Mouse (Mus musculus): ENCODE measurements around the gene Elavl3.

DNA sequence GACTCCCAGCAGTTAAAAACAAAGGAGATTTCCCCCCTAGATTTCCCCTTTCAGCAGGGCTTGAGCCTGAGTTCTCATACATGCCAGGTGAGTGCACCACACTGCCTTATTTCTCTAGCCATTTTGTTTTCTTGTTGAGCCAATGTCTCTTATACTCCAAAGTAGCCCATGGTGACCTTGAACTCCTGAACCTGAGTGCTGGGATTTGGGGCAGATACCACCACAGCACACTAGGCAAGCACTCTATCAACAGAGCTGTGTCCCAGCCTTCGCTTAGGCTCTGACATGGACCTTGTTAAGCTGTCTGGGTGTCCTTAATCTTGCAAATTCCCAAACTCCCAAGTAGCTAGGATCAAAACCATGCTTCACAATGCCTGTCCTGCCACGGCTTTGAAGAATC, 10.0 kb downstream of the Elavl3 start:
- no peak for TF ChIP-seq MAX (IDR thresholded peaks at IDR 0.05; ENCODE audit: low read length)
- no peak for TF ChIP-seq EP300 (IDR thresholded peaks at IDR 0.05; ENCODE audit: low read depth in 1 of 2, low read length in 2 of 2)
- TF ChIP-seq CTCF (IDR thresholded peaks at IDR 0.05 in 2 of 3, conservative IDR thresholded peaks at IDR 0.05 in 1 of 3; ENCODE audit: control insufficient read depth in 1 of 3, insufficient read depth in 1 of 3, low read depth in 2 of 3, low read length in 3 of 3, poor library complexity in 1 of 3, severe bottlenecking in 1 of 3), result no peak
- no peak for TF ChIP-seq TCF12 (IDR thresholded peaks at IDR 0.05; ENCODE audit: low read depth, low read length)
- no peak for TF ChIP-seq TAL1 (IDR thresholded peaks at IDR 0.05; ENCODE audit: low read length)
- TF ChIP-seq JUND (IDR thresholded peaks at IDR 0.05; ENCODE audit: low read depth, low read length), result no peak
- TF ChIP-seq UBTF (IDR thresholded peaks at IDR 0.05; ENCODE audit: borderline replicate concordance, insufficient read depth, low read depth, low read length), result no peak
- TF ChIP-seq MAFK (IDR thresholded peaks at IDR 0.05; ENCODE audit: borderline replicate concordance, low read depth, low read length), result no peak
- no peak for TF ChIP-seq E2F4 (IDR thresholded peaks at IDR 0.05; ENCODE audit: borderline replicate concordance, low read depth, low read length)
- no peak for TF ChIP-seq ZKSCAN1 (IDR thresholded peaks at IDR 0.05; ENCODE audit: low read depth, low read length)

All from MEL (cell line).